Mouse (Mus musculus): ENCODE results near the gene Cox16. TPM values are rescaled to one million over a fixed set of nuclear protein-coding genes. Genes with fewer than 3 reads are reported as not detected.

Gene Cox16
- total and polyA plus RNA-seq, 3 experiments = 56.6 to 66.8 (median 58.8) TPM

GRCm38 (mm10) chr12:81331937-81332874 lies 152.7 kb downstream of the Cox16 start:
- H3K79me2 ChIP-seq (replicated peaks; ENCODE audit: control insufficient read depth, insufficient read depth, low read length) = no peaks in the 10 kb centered on the region
- WGBS = 4% methylated on average over 47 of the region's 54 CpGs
- DNase-seq = peak in 1 of 2 experiments; percentile 18
- intact Hi-C loops (cut with DNase I) = no loop called here
- no peaks in the 10 kb centered on the region for H3K4me1 ChIP-seq (ENCODE audit: control insufficient read depth, insufficient read depth, low read length)
- no peak for TF ChIP-seq CTCF (IDR thresholded peaks at IDR 0.05)
- no peak for TF ChIP-seq EP300 (IDR thresholded peaks at IDR 0.05; ENCODE audit: insufficient read depth, low read depth, low read length)
- no peak for TF ChIP-seq POLR2A (IDR thresholded peaks at IDR 0.05; ENCODE audit: insufficient read depth, low read depth, low read length)
- peaks cover 6% of the 10 kb centered on the region for H3K27me3 ChIP-seq (ENCODE audit: control insufficient read depth, insufficient read depth, low read length)
- no peak overlapping the region for H3K27ac ChIP-seq
- peak overlapping the region; percentile 37 for H3K9ac ChIP-seq (ENCODE audit: low read depth, low read length)
- no peaks in the 10 kb centered on the region for H3K36me3 ChIP-seq (ENCODE audit: control insufficient read depth, insufficient read depth, low read length)
- peak overlapping the region; percentile 40 for H3K4me3 ChIP-seq

- peaks cover 6% of the 10 kb centered on the region for H3K27me3 ChIP-seq (ENCODE audit: control insufficient read depth, insufficient read depth, low read length)
- TF ChIP-seq CTCF (IDR thresholded peaks at IDR 0.05) = no peak
- no peak for TF ChIP-seq POLR2A (IDR thresholded peaks at IDR 0.05; ENCODE audit: insufficient read depth, low read depth, low read length)
- TF ChIP-seq EP300 (IDR thresholded peaks at IDR 0.05; ENCODE audit: insufficient read depth, low read depth, low read length) = no peak
- no peak for DNase-seq
- H3K27ac ChIP-seq = no peak overlapping the region
- H3K36me3 ChIP-seq (ENCODE audit: control insufficient read depth, insufficient read depth, low read length) = no peaks in the 10 kb centered on the region
- 57% methylated on average over 5 of the region's 5 CpGs for WGBS
- intact Hi-C loops (cut with DNase I) = no loop called here
- H3K9ac ChIP-seq (ENCODE audit: low read depth, low read length) = no peak overlapping the region
- H3K4me3 ChIP-seq = no peak overlapping the region
- no peaks in the 10 kb centered on the region for H3K79me2 ChIP-seq (replicated peaks; ENCODE audit: control insufficient read depth, insufficient read depth, low read length)
- H3K4me1 ChIP-seq (ENCODE audit: control insufficient read depth, insufficient read depth, low read length) = no peaks in the 10 kb centered on the region
Measured at GRCm38 (mm10) chr12:81331046-81331638, 153.8 kb downstream of the Cox16 start.

GRCm38 (mm10) chr12:81324991-81325390 lies 159.9 kb downstream of the Cox16 start:
- Histone ChIP-seq H3K79me2 (replicated peaks; ENCODE audit: control insufficient read depth, insufficient read depth, low read length) (no peaks in the 10 kb centered on the region), H3K4me3 (no peak overlapping the region), H3K9ac (ENCODE audit: low read depth, low read length) (no peak overlapping the region), H3K36me3 (ENCODE audit: control insufficient read depth, insufficient read depth, low read length) (no peaks in the 10 kb centered on the region), H3K27ac (no peak overlapping the region), H3K27me3 (ENCODE audit: control insufficient read depth, insufficient read depth, low read length) (no peaks in the 10 kb centered on the region), H3K4me1 (ENCODE audit: control insufficient read depth, insufficient read depth, low read length) (no peaks in the 10 kb centered on the region)
- no peak for DNase-seq
- TF ChIP-seq POLR2A (IDR thresholded peaks at IDR 0.05; ENCODE audit: insufficient read depth, low read depth, low read length) (no peak), CTCF (IDR thresholded peaks at IDR 0.05) (no peak), EP300 (IDR thresholded peaks at IDR 0.05; ENCODE audit: insufficient read depth, low read depth, low read length) (no peak)
- intact Hi-C loops (cut with DNase I) = no loop called here
- 56% methylated on average over 3 of the region's 3 CpGs for WGBS

GRCm38 (mm10) chr12:81324116-81324515 lies 160.8 kb downstream of the Cox16 start:
- Histone ChIP-seq H3K4me1 (ENCODE audit: control insufficient read depth, insufficient read depth, low read length) (no peaks in the 10 kb centered on the region), H3K36me3 (ENCODE audit: control insufficient read depth, insufficient read depth, low read length) (no peaks in the 10 kb centered on the region), H3K27ac (no peak overlapping the region), H3K79me2 (replicated peaks; ENCODE audit: control insufficient read depth, insufficient read depth, low read length) (no peaks in the 10 kb centered on the region), H3K4me3 (no peak overlapping the region), H3K9ac (ENCODE audit: low read depth, low read length) (no peak overlapping the region), H3K27me3 (ENCODE audit: control insufficient read depth, insufficient read depth, low read length) (no peaks in the 10 kb centered on the region)
- TF ChIP-seq EP300 (IDR thresholded peaks at IDR 0.05; ENCODE audit: insufficient read depth, low read depth, low read length) (no peak), CTCF (IDR thresholded peaks at IDR 0.05) (no peak), POLR2A (IDR thresholded peaks at IDR 0.05; ENCODE audit: insufficient read depth, low read depth, low read length) (no peak)
- intact Hi-C loops (cut with DNase I) = no loop called here
- no peak for DNase-seq
- WGBS = 87% methylated on average over 3 of the region's 3 CpGs

- Histone ChIP-seq H3K36me3 (ENCODE audit: control insufficient read depth, insufficient read depth, low read length) (no peaks in the 10 kb centered on the region), H3K27me3 (ENCODE audit: control insufficient read depth, insufficient read depth, low read length) (no peaks in the 10 kb centered on the region), H3K79me2 (replicated peaks; ENCODE audit: control insufficient read depth, insufficient read depth, low read length) (no peaks in the 10 kb centered on the region), H3K4me3 (no peak overlapping the region), H3K9ac (ENCODE audit: low read depth, low read length) (no peak overlapping the region), H3K27ac (no peak overlapping the region), H3K4me1 (ENCODE audit: control insufficient read depth, insufficient read depth, low read length) (no peaks in the 10 kb centered on the region)
- 76% methylated on average over 1 of the region's 1 CpGs for WGBS
- no peak for TF ChIP-seq EP300 (IDR thresholded peaks at IDR 0.05; ENCODE audit: insufficient read depth, low read depth, low read length)
- TF ChIP-seq POLR2A (IDR thresholded peaks at IDR 0.05; ENCODE audit: insufficient read depth, low read depth, low read length) = no peak
- TF ChIP-seq CTCF (IDR thresholded peaks at IDR 0.05) = no peak
- no peak for DNase-seq
- intact Hi-C loops (cut with DNase I) = no loop called here
Measured at GRCm38 (mm10) chr12:81321021-81321420, 163.9 kb downstream of the Cox16 start.

- TF ChIP-seq CTCF (IDR thresholded peaks at IDR 0.05) (no peak), POLR2A (IDR thresholded peaks at IDR 0.05; ENCODE audit: insufficient read depth, low read depth, low read length) (no peak), EP300 (IDR thresholded peaks at IDR 0.05; ENCODE audit: insufficient read depth, low read depth, low read length) (no peak)
- H3K27me3 ChIP-seq (ENCODE audit: control insufficient read depth, insufficient read depth, low read length) = no peaks in the 10 kb centered on the region
- 36% methylated on average over 2 of the region's 2 CpGs for WGBS
- H3K4me3 ChIP-seq = no peak overlapping the region
- H3K9ac ChIP-seq (ENCODE audit: low read depth, low read length) = no peak overlapping the region
- no peaks in the 10 kb centered on the region for H3K4me1 ChIP-seq (ENCODE audit: control insufficient read depth, insufficient read depth, low read length)
- H3K36me3 ChIP-seq (ENCODE audit: control insufficient read depth, insufficient read depth, low read length) = no peaks in the 10 kb centered on the region
- H3K27ac ChIP-seq = no peak overlapping the region
- intact Hi-C loops (cut with DNase I) = no loop called here
- H3K79me2 ChIP-seq (replicated peaks; ENCODE audit: control insufficient read depth, insufficient read depth, low read length) = no peaks in the 10 kb centered on the region
- DNase-seq = no peak
Measured at GRCm38 (mm10) chr12:81317811-81318210, 167.1 kb downstream of the Cox16 start.

Measured in heart, adult 2 months (tissue).